Mouse (Mus musculus) brain, embryonic 14.5 days (tissue): Measurements from ENCODE around the gene Eya2.

Experiments
- CTCF ChIP-seq: fragments of 200-500 bp; IDR thresholded peaks from 2 replicates; pipeline ENCODE4 v1.5.1; 2012; ENCODE audit warnings: inconsistent platforms, mild to moderate bottlenecking, moderate library complexity, borderline replicate concordance; ENCODE audit not compliant: insufficient read depth, insufficient read length; ENCODE audit errors: extremely low read depth
- POLR2A ChIP-seq: fragments of 200-500 bp; IDR thresholded peaks from 2 replicates; pipeline ENCODE4 v1.6.1; 2012; ENCODE audit warnings: mild to moderate bottlenecking, inconsistent platforms, borderline replicate concordance; ENCODE audit not compliant: poor library complexity, insufficient read depth, insufficient read length, severe bottlenecking; ENCODE audit errors: extremely low read depth

DNA sequence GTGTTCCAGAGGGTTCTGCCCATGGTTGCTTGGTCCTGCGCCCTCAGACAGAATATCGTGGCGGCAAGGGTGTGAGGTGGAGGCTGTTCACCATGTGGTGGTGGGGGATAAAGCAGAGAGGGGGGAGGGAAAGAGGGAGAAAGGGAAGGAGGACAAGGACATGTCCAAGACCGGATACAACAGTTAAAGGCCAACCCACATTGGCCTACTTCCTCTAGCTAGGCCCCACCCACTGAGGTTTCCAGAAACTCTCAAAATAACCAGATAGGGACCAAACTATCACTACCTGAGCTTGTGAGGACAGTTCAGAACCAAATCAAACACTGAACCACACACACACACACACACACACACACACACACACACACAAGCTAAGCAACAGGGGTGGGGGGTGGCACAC, 157.9 kb downstream of the Eya2 start:
- TF ChIP-seq POLR2A (no peak), CTCF (no peak)
